In the genomic region with DNA sequence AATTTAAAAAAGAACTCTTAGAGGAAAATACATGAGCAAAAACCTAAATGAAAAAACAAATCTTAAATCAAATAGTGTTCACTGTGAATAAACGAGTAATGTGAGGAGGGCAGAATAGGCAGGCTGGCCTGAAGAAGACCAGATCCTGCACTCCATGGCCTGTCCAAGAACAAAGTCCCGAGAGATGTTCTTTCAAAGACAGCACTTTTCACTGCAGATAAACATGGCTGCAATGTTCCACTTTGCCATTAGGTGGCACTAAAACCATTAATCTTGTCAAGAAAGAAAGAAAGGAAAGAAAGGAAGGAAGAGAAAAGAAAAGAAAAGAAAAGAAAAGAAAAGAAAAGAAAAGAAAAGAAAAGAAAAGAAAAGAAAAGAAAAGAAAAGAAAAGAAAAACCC, we compare ENCODE assay signal across 9 mouse cellular contexts. TPM values are rescaled to one million over a fixed set of nuclear protein-coding genes. Genes with fewer than 3 reads are reported as not detected.
DNase-seq lines count a peak whose midpoint lies in the region; ATAC-seq and TF ChIP-seq lines count a peak whose summit lies in the region.
"Had no signal": no experiment of that assay in that cellular context is flagged by ENCODE, and none has a peak within 500 bp of the region (broad histone marks: within the 10 kb centered on the region; RNA-seq: fewer than 3 reads in every experiment).

No protein-coding gene starts in this region.

- no peak overlapping the region for H3K4me2 ChIP-seq in hindbrain, embryonic 16.5 days (ENCODE audit: low read length)
- H3K4me2 ChIP-seq in forebrain, embryonic 14.5 days (ENCODE audit: low read length) = no peak overlapping the region
- no peak overlapping the region for H3K4me2 ChIP-seq in stomach, postnatal 0 days (replicated peaks; ENCODE audit: low read depth)
- H3K4me2 ChIP-seq: limb, embryonic 13.5 days had no signal

- peaks cover 6% of the 10 kb centered on the region; the same call in 1 of the 2 replicates for H3K4me1 ChIP-seq in hindbrain, embryonic 10.5 days (replicated peaks)
- H3K4me1 ChIP-seq in hindbrain, embryonic 16.5 days (ENCODE audit: control insufficient read depth, insufficient read depth, low read depth, low read length) = no peaks in the 10 kb centered on the region
- H3K4me1 ChIP-seq in forebrain, embryonic 14.5 days (ENCODE audit: control insufficient read depth, insufficient read depth, low read length) = no peaks in the 10 kb centered on the region
- H3K4me1 ChIP-seq in stomach, postnatal 0 days (replicated peaks; ENCODE audit: control insufficient read depth, insufficient read depth) = no peaks in the 10 kb centered on the region

- DNase-seq in hindbrain, embryonic 10.5 days (ENCODE audit: low spot score) = peak; percentile 26
- peak; percentile 11 to 46 for DNase-seq in CD8-positive naive resting alpha-beta T cell, adult 2 months (ENCODE audit: low read depth in 2 of 2, low spot score in 2 of 2)
- DNase-seq in brain, embryonic 18.5 days (ENCODE audit: low read depth, low spot score) = peak; percentile 28
- DNase-seq in forebrain, embryonic 14.5 days (ENCODE audit: low spot score) = peak; percentile 84
- DNase-seq in kidney, postnatal 4 days = peak; percentile 37 to 58
- peak; percentile 82 for DNase-seq in lung, postnatal 36 days
- peak; percentile 38 for DNase-seq in stomach, postnatal 0 days (ENCODE audit: low spot score)

- no peak overlapping the region for H3K27ac ChIP-seq in hindbrain, embryonic 10.5 days
- H3K27ac ChIP-seq in hindbrain, embryonic 16.5 days (ENCODE audit: low read depth, low read length) = no peak overlapping the region
- no peak overlapping the region for H3K27ac ChIP-seq in forebrain, embryonic 14.5 days (ENCODE audit: low read depth, low read length)
- no peak overlapping the region for H3K27ac ChIP-seq in stomach, postnatal 0 days (replicated peaks)
- H3K27ac ChIP-seq: limb, embryonic 13.5 days had no signal

- no peaks in the 10 kb centered on the region for H3K9me3 ChIP-seq in hindbrain, embryonic 10.5 days
- H3K9me3 ChIP-seq in hindbrain, embryonic 16.5 days (ENCODE audit: control insufficient read depth, low read length) = no peaks in the 10 kb centered on the region
- no peaks in the 10 kb centered on the region for H3K9me3 ChIP-seq in forebrain, embryonic 14.5 days (replicated peaks; ENCODE audit: control insufficient read depth, low read length)
- no peaks in the 10 kb centered on the region for H3K9me3 ChIP-seq in stomach, postnatal 0 days (ENCODE audit: control insufficient read depth, low read length)
- H3K9me3 ChIP-seq: limb, embryonic 13.5 days had no signal

- H3K4me3 ChIP-seq in hindbrain, embryonic 10.5 days = no peak overlapping the region
- no peak overlapping the region for H3K4me3 ChIP-seq in hindbrain, embryonic 16.5 days (ENCODE audit: low read length)
- no peak overlapping the region for H3K4me3 ChIP-seq in forebrain, embryonic 14.5 days (ENCODE audit: low read depth, low read length)
- no peak overlapping the region for H3K4me3 ChIP-seq in stomach, postnatal 0 days (ENCODE audit: low read depth, low read length)
- H3K4me3 ChIP-seq: limb, embryonic 13.5 days had no signal

- no peak for TF ChIP-seq EP300 in stomach, postnatal 0 days (optimal IDR thresholded peaks at IDR 0.05)

- no peaks in the 10 kb centered on the region for H3K27me3 ChIP-seq in hindbrain, embryonic 10.5 days (ENCODE audit: insufficient read depth, poor library complexity, severe bottlenecking)
- H3K27me3 ChIP-seq in hindbrain, embryonic 16.5 days (replicated peaks; ENCODE audit: control insufficient read depth, insufficient read depth, low read length) = no peaks in the 10 kb centered on the region
- no peaks in the 10 kb centered on the region for H3K27me3 ChIP-seq in forebrain, embryonic 14.5 days (replicated peaks; ENCODE audit: control insufficient read depth, insufficient read depth, low read length)
- H3K27me3 ChIP-seq in stomach, postnatal 0 days (ENCODE audit: control insufficient read depth, insufficient read depth, low read length) = no peaks in the 10 kb centered on the region
- H3K27me3 ChIP-seq: limb, embryonic 13.5 days had no signal

- no peaks in the 10 kb centered on the region for H3K36me3 ChIP-seq in hindbrain, embryonic 10.5 days
- H3K36me3 ChIP-seq in hindbrain, embryonic 16.5 days (ENCODE audit: control insufficient read depth, insufficient read depth, low read length) = no peaks in the 10 kb centered on the region
- H3K36me3 ChIP-seq in forebrain, embryonic 14.5 days (ENCODE audit: control insufficient read depth, insufficient read depth, low read length) = no peaks in the 10 kb centered on the region
- no peaks in the 10 kb centered on the region for H3K36me3 ChIP-seq in stomach, postnatal 0 days (ENCODE audit: control insufficient read depth, insufficient read depth, low read length)
- H3K36me3 ChIP-seq: limb, embryonic 13.5 days had no signal

- WGBS in hindbrain, embryonic 10.5 days = 6% methylated on average over 2 of the region's 2 CpGs
- 7% methylated on average over 2 of the region's 2 CpGs for WGBS in hindbrain, embryonic 16.5 days
- 9% methylated on average over 2 of the region's 2 CpGs for WGBS in forebrain, embryonic 14.5 days
- WGBS in stomach, postnatal 0 days = 7% methylated on average over 2 of the region's 2 CpGs

- TF ChIP-seq CTCF in stomach, postnatal 0 days (IDR thresholded peaks at IDR 0.05; ENCODE audit: low read depth) = peak; percentile 82

- no peak overlapping the region for H3K9ac ChIP-seq in hindbrain, embryonic 16.5 days (ENCODE audit: low read depth, low read length)
- H3K9ac ChIP-seq in forebrain, embryonic 14.5 days (ENCODE audit: low read length) = no peak overlapping the region
- no peak overlapping the region for H3K9ac ChIP-seq in stomach, postnatal 0 days (ENCODE audit: low read length)
- H3K9ac ChIP-seq: limb, embryonic 13.5 days had no signal

- ATAC-seq in hindbrain, embryonic 16.5 days = no peak
- ATAC-seq in forebrain, embryonic 14.5 days = 0 out of 2 replicates have a peak, but pooled peaks have one; percentile 60
- ATAC-seq in stomach, postnatal 0 days (ENCODE audit: low FRiP score, low TSS enrichment) = no peak

RNA-seq across cellular contexts. Expression of a gene that starts 49.8 kb away (rescaled TPM):
- polyA plus RNA-seq in hindbrain, embryonic 10.5 days (2016; fragmentation: Nextera tagmentation; extraction: Ambion mirVana) = 8.0 and 9.8 TPM in 2 replicates
- 30.0 and 32.7 TPM in 2 replicates for polyA plus RNA-seq in hindbrain, embryonic 16.5 days (2015; fragmentation: Nextera tagmentation; extraction: Ambion mirVana)
- polyA plus RNA-seq in forebrain, embryonic 14.5 days (2014; fragmentation: Nextera tagmentation; extraction: Ambion mirVana) = 25.6 and 35.8 TPM in 2 replicates
- 19.1 and 19.6 TPM in 2 replicates for polyA plus RNA-seq in stomach, postnatal 0 days (2015; fragmentation: Nextera tagmentation; extraction: Ambion mirVana)

Comparison
In these comparisons a context has a peak if more than half of its experiments do, and no peak if none do; other contexts are left out.
1. DNase-seq: peak in every context shown above with its lines; median percentile 84 in forebrain, embryonic 14.5 days; 82 in lung, postnatal 36 days; 48 in kidney, postnatal 4 days; 38 in stomach, postnatal 0 days; 28 in CD8-positive naive resting alpha-beta T cell, adult 2 months; 28 in brain, embryonic 18.5 days; 26 in hindbrain, embryonic 10.5 days.